Mouse (Mus musculus): Measurements from ENCODE around the gene Ccnc. TPM values are rescaled to one million over a fixed set of nuclear protein-coding genes. Genes with fewer than 3 reads are reported as not detected.
A peak's percentile ranks its signal among the peaks of the same experiment; 100 is the strongest.

Gene Ccnc
- total RNA-seq, 2 experiments from 2014 or later, result 28.5 to 38.9 TPM

- ATAC-seq (replicated peaks; ENCODE audit: low FRiP score, low TSS enrichment, poor library complexity, severe bottlenecking), result no peak
Measured at GRCm38 (mm10) chr4:21786268-21786667, 58.8 kb downstream of the Ccnc start.

GRCm38 (mm10) chr4:21788903-21789302, 61.4 kb downstream of the Ccnc start:
- no peak for ATAC-seq (replicated peaks; ENCODE audit: low FRiP score, low TSS enrichment, poor library complexity, severe bottlenecking)

DNA sequence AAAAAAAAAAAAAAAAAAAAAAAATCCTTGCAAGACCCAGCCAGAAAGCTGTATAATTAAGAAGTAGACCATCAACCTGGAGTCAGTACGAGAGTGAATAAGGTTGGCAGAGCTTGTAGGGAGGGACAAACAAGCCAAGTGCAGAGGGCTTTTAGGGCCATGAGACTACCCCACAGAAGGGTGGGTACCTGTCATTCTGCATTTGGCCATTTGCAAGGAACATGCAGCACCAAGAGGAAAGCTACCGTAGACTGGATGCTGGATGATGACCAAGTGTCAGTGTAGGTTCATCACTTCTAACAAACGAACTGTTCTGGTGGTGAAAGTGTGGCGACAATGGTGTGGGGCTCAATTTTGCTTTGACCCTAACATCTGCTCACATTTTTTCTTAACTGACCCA, 62.3 kb downstream of the Ccnc start:
- no peak for ATAC-seq (replicated peaks; ENCODE audit: low FRiP score, low TSS enrichment, poor library complexity, severe bottlenecking)

DNA sequence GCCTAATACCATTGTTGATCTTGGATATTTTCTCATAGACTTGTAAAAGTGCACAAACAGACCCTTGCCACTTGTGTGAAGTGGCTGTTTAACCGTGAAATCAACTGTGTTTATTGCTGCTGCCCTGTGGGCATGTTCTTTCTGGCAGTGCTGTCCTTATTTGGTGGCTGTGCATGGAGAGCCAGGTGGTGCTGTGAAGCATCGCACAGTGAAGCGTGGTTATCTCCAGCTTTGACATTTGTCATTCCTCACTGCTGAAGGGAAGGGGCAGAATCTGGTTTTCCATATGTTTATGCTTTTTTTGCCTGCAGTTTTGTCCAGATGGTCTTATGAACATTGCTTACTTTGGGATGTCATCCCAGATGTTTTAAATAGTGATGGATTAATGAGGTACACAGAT, 66.1 kb downstream of the Ccnc start:
- ATAC-seq (replicated peaks; ENCODE audit: low FRiP score, low TSS enrichment, poor library complexity, severe bottlenecking), result no peak

DNA sequence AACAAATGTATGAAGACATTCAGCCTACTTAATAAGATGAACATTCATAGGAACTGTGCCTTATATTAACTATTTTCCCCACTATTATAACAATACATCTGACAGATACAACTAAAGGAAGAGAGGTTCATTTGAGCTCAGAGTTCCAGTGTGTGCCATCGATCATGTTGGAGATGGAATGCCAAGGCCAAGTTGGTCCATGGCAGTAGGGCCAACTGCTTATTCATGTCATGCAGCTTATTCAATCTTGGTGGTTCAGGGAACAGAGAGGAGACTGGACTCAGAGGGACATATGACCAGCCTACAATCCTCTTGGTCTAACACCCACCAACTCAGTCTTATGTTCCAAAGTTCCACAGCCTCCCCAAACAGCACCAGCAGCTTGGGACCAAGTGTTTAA, 73.5 kb downstream of the Ccnc start:
- ATAC-seq (replicated peaks; ENCODE audit: low FRiP score, low TSS enrichment, poor library complexity, severe bottlenecking), result no peak; the same call in 1 of the 2 replicates

GRCm38 (mm10) chr4:21801620-21802019, 74.1 kb downstream of the Ccnc start:
- peak; percentile 99 for ATAC-seq (replicated peaks; ENCODE audit: low FRiP score, low TSS enrichment, poor library complexity, severe bottlenecking)

DNA sequence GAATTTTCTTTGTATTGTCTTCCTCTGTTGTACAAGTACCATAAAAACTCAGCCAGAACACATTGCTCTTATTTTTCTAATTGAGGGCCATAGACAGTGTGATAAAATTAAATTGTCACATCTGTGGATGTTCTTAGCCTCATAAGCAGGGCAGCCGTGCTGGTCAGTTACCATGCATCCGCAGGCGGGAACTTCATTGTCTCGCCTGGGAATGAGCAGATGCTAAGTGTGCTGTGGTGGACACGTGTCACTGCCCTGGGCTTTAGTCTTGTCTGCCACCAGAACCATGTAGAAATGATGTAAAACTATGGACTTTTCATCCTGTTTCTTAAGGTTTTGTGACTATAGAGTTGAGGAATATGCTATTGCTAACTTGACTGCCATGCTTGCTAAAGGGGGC, 79.7 kb downstream of the Ccnc start:
- ATAC-seq (replicated peaks; ENCODE audit: low FRiP score, low TSS enrichment, poor library complexity, severe bottlenecking), result no peak

Other genes starting within 250 kb of the Ccnc start
- not detected in 2 replicates for gene Prdm13, start 41.7 kb upstream of the Ccnc start, total RNA-seq (2014; fragmentation: Nextera tagmentation)
- not detected in 2 replicates for gene Prdm13, start 41.7 kb upstream of the Ccnc start, total RNA-seq (2017)
- gene Usp45, start 39.5 kb downstream of the Ccnc start, total RNA-seq (2014; fragmentation: Nextera tagmentation), result 40.5 and 63.1 TPM in 2 replicates
- 26.3 and 34.1 TPM in 2 replicates for gene Usp45, start 39.5 kb downstream of the Ccnc start, total RNA-seq (2017)
- gene Tstd3, start 39.5 kb downstream of the Ccnc start, total RNA-seq (2014; fragmentation: Nextera tagmentation), result 19.8 and 27.1 TPM in 2 replicates
- gene Tstd3, start 39.5 kb downstream of the Ccnc start, total RNA-seq (2017), result 9.8 and 19.3 TPM in 2 replicates
- 208 and 212 TPM in 2 replicates for gene Pnisr, start 119.9 kb downstream of the Ccnc start, total RNA-seq (2014; fragmentation: Nextera tagmentation)
- gene Pnisr, start 119.9 kb downstream of the Ccnc start, total RNA-seq (2017), result 72.4 and 175 TPM in 2 replicates
- 8.7 and 15.1 TPM in 2 replicates for gene Coq3, start 152.0 kb downstream of the Ccnc start, total RNA-seq (2014; fragmentation: Nextera tagmentation)
- 19.5 and 28.8 TPM in 2 replicates for gene Coq3, start 152.0 kb downstream of the Ccnc start, total RNA-seq (2017)
- gene Faxc, start 203.6 kb downstream of the Ccnc start, total RNA-seq (2014; fragmentation: Nextera tagmentation), result not detected in 2 replicates
- not detected in 2 replicates for gene Faxc, start 203.6 kb downstream of the Ccnc start, total RNA-seq (2017)

All from megakaryocyte-erythroid progenitor cell, adult 5-6 weeks (primary cell).